Mouse (Mus musculus): Measurements from ENCODE around the gene 4930579G24Rik. TPM values are rescaled to one million over a fixed set of nuclear protein-coding genes. Genes with fewer than 3 reads are reported as not detected.

4930579G24Rik gene
- polyA plus RNA-seq, 1 experiment from 2014 or later: 25.1 TPM

DNA sequence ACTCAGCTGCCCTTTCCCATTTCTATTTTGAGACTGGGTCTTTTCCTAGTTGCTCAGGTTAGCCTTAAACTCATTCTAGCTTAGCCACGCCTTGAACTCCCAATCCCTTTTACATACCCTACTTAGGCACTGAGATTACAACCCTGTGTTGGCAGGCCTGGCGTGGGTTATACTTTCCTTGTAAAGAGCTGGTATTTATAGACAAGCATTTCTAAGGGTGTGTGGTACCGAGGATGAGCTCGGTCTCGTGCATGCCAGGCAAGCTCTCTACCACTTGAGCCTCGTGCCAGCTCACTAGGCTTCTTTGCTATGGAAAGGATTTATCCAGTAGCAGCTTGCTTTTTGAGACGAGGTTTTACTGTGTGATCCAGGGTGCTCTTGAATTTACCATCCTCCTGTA is 33.4 kb upstream of the 4930579G24Rik start:
- Histone ChIP-seq H3K9ac (ENCODE audit: low read length) (no peak overlapping the region), H3K36me3 (ENCODE audit: control insufficient read depth, insufficient read depth, low read length) (peaks cover 70% of the 10 kb centered on the region), H3K4me1 (ENCODE audit: control insufficient read depth in 2 of 2, insufficient read depth in 2 of 2, low read length in 2 of 2) (peaks cover 0 to 10% of the 10 kb centered on the region in 2 experiments; a peak in 2 of 4 replicates), H3K9me3 (ENCODE audit: control insufficient read depth, low read length) (no peaks in the 10 kb centered on the region), H3K4me2 (ENCODE audit: low read length) (no peak overlapping the region), H3K4me3 (ENCODE audit: control insufficient read depth in 1 of 2, insufficient read depth in 1 of 2, low read depth in 1 of 2, low read length in 2 of 2) (no peak overlapping the region), H3K27ac (replicated peaks in 1 of 2; ENCODE audit: control insufficient read depth in 1 of 2, insufficient read depth in 1 of 2, low read depth in 2 of 2, low read length in 2 of 2) (no peak overlapping the region), H3K27me3 (ENCODE audit: control insufficient read depth, insufficient read depth, low read length) (no peaks in the 10 kb centered on the region)
- WGBS: 50% methylated on average over 7 of the region's 7 CpGs
- ATAC-seq (ENCODE audit: insufficient number of reproducible peaks, insufficient read depth, low FRiP score, low read depth): no peak

DNA sequence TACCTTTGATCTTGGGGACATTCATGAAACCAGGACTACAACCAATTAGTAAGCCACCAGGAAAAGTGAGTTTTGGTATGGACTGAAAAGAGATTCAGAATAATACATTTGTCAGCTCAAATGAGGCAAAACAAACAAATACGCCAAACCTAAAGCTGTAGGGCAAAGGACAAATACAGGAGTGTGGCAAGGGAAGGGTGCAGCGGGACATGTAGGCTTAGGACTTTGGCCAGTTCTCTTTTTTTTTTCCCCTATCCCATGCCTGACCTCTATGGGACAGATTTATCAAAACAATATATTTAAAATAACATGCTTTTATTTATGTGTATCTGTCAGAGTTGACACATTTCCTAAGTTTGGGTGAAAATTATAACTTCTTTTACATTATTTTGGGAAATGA is 19.0 kb upstream of the 4930579G24Rik start:
- Histone ChIP-seq H3K36me3 (ENCODE audit: control insufficient read depth, insufficient read depth, low read length) (peaks cover 83% of the 10 kb centered on the region), H3K4me3 (ENCODE audit: control insufficient read depth in 1 of 2, insufficient read depth in 1 of 2, low read depth in 1 of 2, low read length in 2 of 2) (no peak overlapping the region), H3K27me3 (ENCODE audit: control insufficient read depth, insufficient read depth, low read length) (no peaks in the 10 kb centered on the region), H3K9me3 (ENCODE audit: control insufficient read depth, low read length) (0 out of 2 replicates have a peak, but pooled peaks cover 3% of the 10 kb centered on the region), H3K4me1 (ENCODE audit: control insufficient read depth in 2 of 2, insufficient read depth in 2 of 2, low read length in 2 of 2) (no peaks in the 10 kb centered on the region), H3K27ac (replicated peaks in 1 of 2; ENCODE audit: control insufficient read depth in 1 of 2, insufficient read depth in 1 of 2, low read depth in 2 of 2, low read length in 2 of 2) (no peak overlapping the region), H3K4me2 (ENCODE audit: low read length) (no peak overlapping the region), H3K9ac (ENCODE audit: low read length) (no peak overlapping the region)
- 98% methylated on average over 2 of the region's 2 CpGs for WGBS
- no peak for ATAC-seq (ENCODE audit: insufficient number of reproducible peaks, insufficient read depth, low FRiP score, low read depth)

DNA sequence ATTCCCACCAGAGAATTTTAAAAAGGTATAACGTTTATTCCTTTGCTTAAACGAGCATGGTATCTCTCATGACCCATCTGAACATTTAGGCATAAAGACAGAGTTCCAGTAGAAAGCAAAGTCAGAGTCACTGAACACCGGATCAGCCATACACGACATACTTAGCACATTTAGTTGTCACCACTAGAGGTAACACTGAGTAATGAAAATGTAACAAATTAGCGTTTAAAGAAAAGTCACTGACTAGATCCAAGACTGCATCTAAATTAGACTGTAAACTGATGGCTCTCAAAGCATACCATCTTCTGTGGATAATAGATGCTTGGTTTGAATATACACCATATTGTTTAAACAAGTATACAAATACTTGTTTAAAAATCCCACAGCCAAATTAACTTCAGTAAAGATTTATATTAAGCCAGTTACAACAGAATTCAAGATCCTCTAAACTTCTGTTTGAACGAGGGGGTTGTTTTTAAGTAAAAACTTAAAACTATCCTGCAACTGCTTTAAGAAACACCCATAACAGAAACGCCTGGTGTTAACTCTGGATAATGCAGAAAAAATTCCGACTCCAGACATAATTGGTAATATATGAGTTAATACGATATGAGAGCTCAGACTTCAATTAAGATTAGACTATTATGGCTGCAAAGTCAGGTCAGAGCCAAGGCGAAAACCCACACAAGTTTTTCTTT is 1.2 kb upstream of the 4930579G24Rik start:
- Histone ChIP-seq H3K9me3 (ENCODE audit: control insufficient read depth, low read length) (no peaks in the 10 kb centered on the region), H3K9ac (ENCODE audit: low read length) (peak overlapping the region; percentile 89), H3K4me1 (ENCODE audit: control insufficient read depth in 2 of 2, insufficient read depth in 2 of 2, low read length in 2 of 2) (peaks cover 0 to 6% of the 10 kb centered on the region in 2 experiments; a peak in 1 of 4 replicates), H3K4me2 (ENCODE audit: low read length) (peak overlapping the region; percentile 90), H3K36me3 (ENCODE audit: control insufficient read depth, insufficient read depth, low read length) (peaks cover 22% of the 10 kb centered on the region), H3K4me3 (ENCODE audit: control insufficient read depth in 1 of 2, insufficient read depth in 1 of 2, low read depth in 1 of 2, low read length in 2 of 2) (peak overlapping the region; percentile 78 to 86), H3K27ac (replicated peaks in 1 of 2; ENCODE audit: control insufficient read depth in 1 of 2, insufficient read depth in 1 of 2, low read depth in 2 of 2, low read length in 2 of 2) (peak overlapping the region in 1 of 2 experiments; percentile 93; a peak in 3 of 4 replicates), H3K27me3 (ENCODE audit: control insufficient read depth, insufficient read depth, low read length) (no peaks in the 10 kb centered on the region)
- WGBS: 16% methylated on average over 10 of the region's 10 CpGs
- no peak for ATAC-seq (ENCODE audit: insufficient number of reproducible peaks, insufficient read depth, low FRiP score, low read depth)

DNA sequence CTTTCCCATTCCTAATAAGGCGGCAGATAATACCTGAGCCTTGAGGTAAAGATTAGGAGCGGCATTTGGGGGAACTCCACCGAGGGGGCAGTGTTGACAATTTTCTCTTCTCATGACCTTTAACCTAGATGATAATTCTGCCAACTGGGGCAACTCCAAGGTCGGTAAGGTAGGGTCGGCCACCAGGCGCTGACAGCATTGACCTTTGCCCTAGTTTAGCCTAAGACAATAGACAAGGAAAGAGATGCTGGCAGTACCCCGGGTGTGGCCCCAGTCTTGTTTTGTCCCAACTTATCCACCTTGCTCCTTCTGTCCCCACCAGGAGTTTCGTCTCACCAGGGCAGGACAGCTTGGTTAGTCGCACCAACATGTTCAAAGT is 708 bp upstream of the 4930579G24Rik start:
- Histone ChIP-seq H3K4me2 (ENCODE audit: low read length) (peak overlapping the region; percentile 90), H3K27me3 (ENCODE audit: control insufficient read depth, insufficient read depth, low read length) (no peaks in the 10 kb centered on the region), H3K4me1 (ENCODE audit: control insufficient read depth in 2 of 2, insufficient read depth in 2 of 2, low read length in 2 of 2) (peaks cover 0 to 6% of the 10 kb centered on the region in 2 experiments; a peak in 1 of 4 replicates), H3K36me3 (ENCODE audit: control insufficient read depth, insufficient read depth, low read length) (peaks cover 21% of the 10 kb centered on the region), H3K9me3 (ENCODE audit: control insufficient read depth, low read length) (no peaks in the 10 kb centered on the region), H3K27ac (replicated peaks in 1 of 2; ENCODE audit: control insufficient read depth in 1 of 2, insufficient read depth in 1 of 2, low read depth in 2 of 2, low read length in 2 of 2) (peak overlapping the region; percentile 87 to 93), H3K9ac (ENCODE audit: low read length) (peak overlapping the region; percentile 89), H3K4me3 (ENCODE audit: control insufficient read depth in 1 of 2, insufficient read depth in 1 of 2, low read depth in 1 of 2, low read length in 2 of 2) (peak overlapping the region; percentile 78 to 86)
- ATAC-seq (ENCODE audit: insufficient number of reproducible peaks, insufficient read depth, low FRiP score, low read depth): no peak; the same call in 1 of the 2 replicates
- 1% methylated on average over 9 of the region's 9 CpGs for WGBS

DNA sequence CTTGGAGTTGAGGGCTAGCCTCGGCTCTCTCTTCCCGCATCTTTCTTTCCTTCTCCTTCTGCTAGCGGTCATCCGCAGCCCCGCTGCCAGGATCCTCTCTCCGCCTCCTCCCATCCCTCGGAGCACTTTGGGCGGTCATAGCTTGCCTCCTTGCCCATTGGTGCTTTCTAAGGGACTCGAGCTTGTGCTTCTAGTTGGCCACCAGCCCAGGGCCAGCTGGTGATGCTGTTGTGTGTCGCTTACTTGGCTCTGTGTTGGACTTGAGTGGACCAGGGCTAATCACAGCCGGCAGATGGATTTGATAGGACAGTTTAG is 494 bp downstream of the 4930579G24Rik start, which contains the start of gene Etfdh:
Gene Etfdh, minus strand, starts transcription at position 85 of the 315 bp plus-strand sequence.
- peak within 1 kb of the TSS; percentile 87 to 93 for H3K27ac ChIP-seq (replicated peaks in 1 of 2; ENCODE audit: control insufficient read depth in 1 of 2, insufficient read depth in 1 of 2, low read depth in 2 of 2, low read length in 2 of 2)
- H3K4me1 ChIP-seq (ENCODE audit: control insufficient read depth in 2 of 2, insufficient read depth in 2 of 2, low read length in 2 of 2): peaks cover 0 to 6% of the 10 kb centered on the region in 2 experiments; a peak in 1 of 4 replicates
- peaks cover 26% of the 10 kb centered on the region for H3K36me3 ChIP-seq (ENCODE audit: control insufficient read depth, insufficient read depth, low read length)
- H3K9me3 ChIP-seq (ENCODE audit: control insufficient read depth, low read length): no peaks in the 10 kb centered on the region
- H3K9ac ChIP-seq (ENCODE audit: low read length): peak within 1 kb of the TSS; percentile 89
- peak; percentile 28 for ATAC-seq (ENCODE audit: insufficient number of reproducible peaks, insufficient read depth, low FRiP score, low read depth)
- H3K27me3 ChIP-seq (ENCODE audit: control insufficient read depth, insufficient read depth, low read length): no peaks in the 10 kb centered on the region
- peak within 1 kb of the TSS; percentile 78 to 86 for H3K4me3 ChIP-seq (ENCODE audit: control insufficient read depth in 1 of 2, insufficient read depth in 1 of 2, low read depth in 1 of 2, low read length in 2 of 2)
- H3K4me2 ChIP-seq (ENCODE audit: low read length): peak within 1 kb of the TSS; percentile 90
- 2% methylated on average over 11 of the region's 11 CpGs for WGBS

DNA sequence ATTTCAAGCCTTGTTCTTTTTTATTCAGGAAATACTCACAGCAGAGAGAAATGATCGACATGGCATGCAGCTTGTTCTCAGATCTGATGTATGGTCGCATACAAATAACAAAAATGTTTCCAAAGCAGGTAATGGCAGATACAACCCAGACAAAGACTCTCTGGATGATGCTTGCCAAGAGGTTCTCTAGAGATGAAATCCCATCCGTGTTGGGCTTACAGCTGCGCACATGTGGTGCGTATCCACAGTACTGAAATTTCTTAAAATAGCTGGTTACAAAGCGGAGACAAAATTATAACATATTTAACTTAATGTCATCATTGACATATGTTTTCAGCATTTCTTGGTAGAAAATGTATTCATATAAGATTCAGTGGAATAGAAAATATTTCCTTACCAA is 23.2 kb downstream of the 4930579G24Rik start:
- H3K4me3 ChIP-seq (ENCODE audit: control insufficient read depth in 1 of 2, insufficient read depth in 1 of 2, low read depth in 1 of 2, low read length in 2 of 2): no peak overlapping the region
- no peaks in the 10 kb centered on the region for H3K9me3 ChIP-seq (ENCODE audit: control insufficient read depth, low read length)
- no peak overlapping the region for H3K9ac ChIP-seq (ENCODE audit: low read length)
- H3K4me2 ChIP-seq (ENCODE audit: low read length): no peak overlapping the region
- no peak for ATAC-seq (ENCODE audit: insufficient number of reproducible peaks, insufficient read depth, low FRiP score, low read depth)
- WGBS: 86% methylated on average over 6 of the region's 6 CpGs
- H3K36me3 ChIP-seq (ENCODE audit: control insufficient read depth, insufficient read depth, low read length): no peaks in the 10 kb centered on the region
- H3K27me3 ChIP-seq (ENCODE audit: control insufficient read depth, insufficient read depth, low read length): no peaks in the 10 kb centered on the region
- H3K4me1 ChIP-seq (ENCODE audit: control insufficient read depth in 2 of 2, insufficient read depth in 2 of 2, low read length in 2 of 2): no peaks in the 10 kb centered on the region
- no peak overlapping the region for H3K27ac ChIP-seq (replicated peaks in 1 of 2; ENCODE audit: control insufficient read depth in 1 of 2, insufficient read depth in 1 of 2, low read depth in 2 of 2, low read length in 2 of 2)

DNA sequence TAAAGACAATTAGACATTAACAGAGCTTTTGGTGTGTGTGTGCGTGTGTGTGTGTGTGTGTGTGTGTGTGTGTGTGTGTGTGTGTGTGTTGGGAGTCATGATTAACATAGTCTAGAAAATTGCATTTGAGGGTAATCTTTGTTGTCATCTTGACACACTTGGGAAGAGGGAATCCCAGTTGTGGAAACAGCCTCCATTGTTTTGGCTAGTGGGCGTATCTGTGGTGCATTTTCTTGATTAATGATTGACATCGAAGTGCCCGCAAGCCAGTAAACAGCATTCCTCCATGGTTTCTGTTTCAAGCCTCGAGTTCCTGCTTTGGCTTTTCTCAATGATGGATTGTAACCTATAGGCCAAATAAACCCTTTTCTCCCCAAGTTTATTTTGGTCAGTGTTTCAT is 27.8 kb downstream of the 4930579G24Rik start:
- ATAC-seq (ENCODE audit: insufficient number of reproducible peaks, insufficient read depth, low FRiP score, low read depth): no peak

More for the DNA sequence above, 27.8 kb downstream of the 4930579G24Rik start:
- no peak overlapping the region for H3K4me2 ChIP-seq (ENCODE audit: low read length)
- H3K9me3 ChIP-seq (ENCODE audit: control insufficient read depth, low read length): no peaks in the 10 kb centered on the region
- WGBS: 62% methylated on average over 5 of the region's 5 CpGs
- no peak overlapping the region for H3K27ac ChIP-seq (replicated peaks in 1 of 2; ENCODE audit: control insufficient read depth in 1 of 2, insufficient read depth in 1 of 2, low read depth in 2 of 2, low read length in 2 of 2)
- H3K9ac ChIP-seq (ENCODE audit: low read length): no peak overlapping the region
- no peak overlapping the region for H3K4me3 ChIP-seq (ENCODE audit: control insufficient read depth in 1 of 2, insufficient read depth in 1 of 2, low read depth in 1 of 2, low read length in 2 of 2)
- H3K36me3 ChIP-seq (ENCODE audit: control insufficient read depth, insufficient read depth, low read length): no peaks in the 10 kb centered on the region
- no peaks in the 10 kb centered on the region for H3K4me1 ChIP-seq (ENCODE audit: control insufficient read depth in 2 of 2, insufficient read depth in 2 of 2, low read length in 2 of 2)
- no peaks in the 10 kb centered on the region for H3K27me3 ChIP-seq (ENCODE audit: control insufficient read depth, insufficient read depth, low read length)

All from heart, embryonic 14.5 days (tissue).